Mouse (Mus musculus): ENCODE results near the gene Wdr72. TPM values are rescaled to one million over a fixed set of nuclear protein-coding genes. Genes with fewer than 3 reads are reported as not detected.

Gene Wdr72
- polyA plus RNA-seq, 1 experiment = not detected

DNA sequence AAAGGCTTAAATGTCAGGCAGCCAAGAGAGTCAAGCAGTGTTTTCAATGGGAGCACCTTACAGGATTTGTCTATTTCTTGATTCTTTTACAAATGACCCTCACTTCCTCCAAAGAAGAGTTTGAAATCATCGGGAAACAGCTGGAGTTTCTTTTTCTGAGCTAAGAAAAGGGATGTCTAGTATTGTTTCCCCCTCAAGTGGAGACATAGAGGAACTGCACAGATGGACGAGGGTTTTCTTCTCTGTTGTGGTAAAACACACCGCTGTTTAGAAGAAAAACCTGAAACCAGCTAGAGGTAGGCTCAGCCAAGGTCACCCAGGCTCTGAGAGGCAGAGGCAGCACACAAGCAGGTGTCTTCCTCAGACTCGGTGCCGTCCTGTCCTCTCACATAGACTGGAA, 29.9 kb upstream of the Wdr72 start:
- H3ac ChIP-seq (ENCODE audit: control insufficient read depth, insufficient read length, low read depth) = no peak overlapping the region
- H3K79me3 ChIP-seq (ENCODE audit: low read depth) = no peaks in the 10 kb centered on the region
- no peaks in the 10 kb centered on the region for H3K36me3 ChIP-seq (ENCODE audit: control insufficient read depth, insufficient read depth)
- H3K27me3 ChIP-seq (ENCODE audit: control insufficient read depth, insufficient read depth, insufficient read length) = no peaks in the 10 kb centered on the region
- no peak overlapping the region for H3K4me3 ChIP-seq (ENCODE audit: insufficient read depth, poor library complexity, severe bottlenecking)
- no peaks in the 10 kb centered on the region for H3K79me2 ChIP-seq (ENCODE audit: control insufficient read depth, insufficient read depth)
- TF ChIP-seq FOSL1 (IDR thresholded peaks at IDR 0.05; ENCODE audit: insufficient read depth, low read length, poor library complexity, severe bottlenecking) = no peak
- no peak for TF ChIP-seq MYOD1 (IDR thresholded peaks at IDR 0.05; ENCODE audit: control insufficient read depth, insufficient read length, low read depth)

DNA sequence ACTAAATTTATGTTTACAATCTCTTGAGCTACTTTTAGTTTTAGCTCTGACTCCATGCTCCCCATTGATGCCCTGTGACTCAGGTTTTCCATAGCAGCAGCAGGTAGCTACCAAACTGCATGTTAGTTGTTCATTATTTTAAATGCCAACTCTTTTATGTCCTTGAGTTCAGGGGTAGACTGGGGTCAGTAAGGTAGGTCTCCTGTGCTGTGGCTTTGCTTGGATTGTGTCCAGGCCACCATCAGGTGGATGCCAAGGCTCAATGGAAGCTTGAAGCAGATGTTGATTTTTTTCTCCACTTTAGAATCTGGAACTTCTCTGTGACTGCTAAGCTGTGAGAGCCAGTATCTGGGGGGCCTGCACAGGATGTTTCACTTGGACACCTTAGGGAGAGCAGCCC, 8.6 kb upstream of the Wdr72 start:
- no peaks in the 10 kb centered on the region for H3K79me2 ChIP-seq (ENCODE audit: control insufficient read depth, insufficient read depth)
- no peak overlapping the region for H3K4me3 ChIP-seq (ENCODE audit: insufficient read depth, poor library complexity, severe bottlenecking)
- H3K79me3 ChIP-seq (ENCODE audit: low read depth) = no peaks in the 10 kb centered on the region
- no peak for TF ChIP-seq MYOG (IDR thresholded peaks at IDR 0.05; ENCODE audit: control insufficient read depth, extremely low read depth, insufficient read length)
- TF ChIP-seq CTCF (IDR thresholded peaks at IDR 0.05; ENCODE audit: control insufficient read depth, insufficient read depth, insufficient read length) = no peak
- no peak for TF ChIP-seq MYOD1 (IDR thresholded peaks at IDR 0.05; ENCODE audit: control insufficient read depth, insufficient read length, low read depth)
- TF ChIP-seq USF1 (IDR thresholded peaks at IDR 0.05; ENCODE audit: low read depth) = no peak
- TF ChIP-seq FOSL1 (IDR thresholded peaks at IDR 0.05; ENCODE audit: insufficient read depth, low read length, poor library complexity, severe bottlenecking) = no peak
- no peak for TF ChIP-seq MAX (IDR thresholded peaks at IDR 0.05)
- no peak for TF ChIP-seq CEBPB (IDR thresholded peaks at IDR 0.05; ENCODE audit: low read depth)
- H3K27me3 ChIP-seq (ENCODE audit: control insufficient read depth, insufficient read depth, insufficient read length) = no peaks in the 10 kb centered on the region
- H3ac ChIP-seq (ENCODE audit: control insufficient read depth, insufficient read length, low read depth) = no peak overlapping the region
- H3K36me3 ChIP-seq (ENCODE audit: control insufficient read depth, insufficient read depth) = no peaks in the 10 kb centered on the region

DNA sequence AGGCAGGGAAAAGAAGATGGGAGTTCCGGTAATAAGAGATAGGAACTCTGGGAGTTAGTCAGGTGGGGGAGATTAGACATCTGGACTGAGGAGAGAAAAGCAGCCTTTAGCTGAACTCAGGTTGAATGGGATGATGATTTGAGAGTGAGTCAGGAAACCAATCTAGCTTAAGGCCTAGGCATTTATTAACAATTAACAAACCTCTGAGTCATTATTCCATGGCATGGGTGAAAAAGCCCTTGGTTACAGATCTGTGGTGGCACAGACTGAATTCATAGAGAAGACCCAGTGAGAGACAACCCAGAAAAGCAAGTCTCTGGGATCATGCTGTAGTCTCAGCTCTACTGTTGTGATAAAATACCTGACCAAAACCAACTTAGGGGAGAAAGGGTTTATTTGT, 7.5 kb upstream of the Wdr72 start:
- no peaks in the 10 kb centered on the region for H3K27me3 ChIP-seq (ENCODE audit: control insufficient read depth, insufficient read depth, insufficient read length)
- H3ac ChIP-seq (ENCODE audit: control insufficient read depth, insufficient read length, low read depth) = no peak overlapping the region
- no peaks in the 10 kb centered on the region for H3K79me2 ChIP-seq (ENCODE audit: control insufficient read depth, insufficient read depth)
- TF ChIP-seq MYOD1 (IDR thresholded peaks at IDR 0.05; ENCODE audit: control insufficient read depth, insufficient read length, low read depth) = no peak
- no peak for TF ChIP-seq MAX (IDR thresholded peaks at IDR 0.05)
- TF ChIP-seq FOSL1 (IDR thresholded peaks at IDR 0.05; ENCODE audit: insufficient read depth, low read length, poor library complexity, severe bottlenecking) = no peak
- TF ChIP-seq CTCF (IDR thresholded peaks at IDR 0.05; ENCODE audit: control insufficient read depth, insufficient read depth, insufficient read length) = no peak
- TF ChIP-seq USF1 (IDR thresholded peaks at IDR 0.05; ENCODE audit: low read depth) = no peak
- no peak for TF ChIP-seq MYOG (IDR thresholded peaks at IDR 0.05; ENCODE audit: control insufficient read depth, extremely low read depth, insufficient read length)
- H3K36me3 ChIP-seq (ENCODE audit: control insufficient read depth, insufficient read depth) = no peaks in the 10 kb centered on the region
- no peaks in the 10 kb centered on the region for H3K79me3 ChIP-seq (ENCODE audit: low read depth)
- no peak overlapping the region for H3K4me3 ChIP-seq (ENCODE audit: insufficient read depth, poor library complexity, severe bottlenecking)

DNA sequence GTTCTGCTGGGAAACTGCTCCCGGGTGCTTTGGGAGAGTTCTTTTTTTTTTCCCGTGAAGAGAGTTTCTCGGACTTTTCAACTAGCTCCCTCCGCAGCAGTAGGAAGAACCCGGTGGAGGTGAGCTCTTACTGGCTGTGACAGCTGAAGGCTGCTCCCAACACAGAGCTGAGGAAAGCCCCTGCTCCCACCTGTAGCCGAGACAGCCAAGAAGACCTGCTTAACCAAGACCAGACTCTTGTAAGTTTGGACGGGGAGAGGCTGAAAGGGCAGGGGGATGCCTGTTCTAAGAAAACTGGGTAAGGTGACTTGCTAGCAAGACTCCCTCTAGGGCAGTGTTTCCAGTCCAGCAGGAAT, 283 bp downstream of the Wdr72 start:
- no peaks in the 10 kb centered on the region for H3K79me2 ChIP-seq (ENCODE audit: control insufficient read depth, insufficient read depth)
- no peak for TF ChIP-seq MYOG (IDR thresholded peaks at IDR 0.05; ENCODE audit: control insufficient read depth, extremely low read depth, insufficient read length)
- TF ChIP-seq CEBPB (IDR thresholded peaks at IDR 0.05; ENCODE audit: low read depth) = no peak
- TF ChIP-seq MAX (IDR thresholded peaks at IDR 0.05) = no peak
- TF ChIP-seq CTCF (IDR thresholded peaks at IDR 0.05; ENCODE audit: control insufficient read depth, insufficient read depth, insufficient read length) = no peak
- TF ChIP-seq USF1 (IDR thresholded peaks at IDR 0.05; ENCODE audit: low read depth) = no peak
- no peak for TF ChIP-seq MYOD1 (IDR thresholded peaks at IDR 0.05; ENCODE audit: control insufficient read depth, insufficient read length, low read depth)
- TF ChIP-seq FOSL1 (IDR thresholded peaks at IDR 0.05; ENCODE audit: insufficient read depth, low read length, poor library complexity, severe bottlenecking) = no peak
- H3K36me3 ChIP-seq (ENCODE audit: control insufficient read depth, insufficient read depth) = no peaks in the 10 kb centered on the region
- no peaks in the 10 kb centered on the region for H3K79me3 ChIP-seq (ENCODE audit: low read depth)
- no peak overlapping the region for H3ac ChIP-seq (ENCODE audit: control insufficient read depth, insufficient read length, low read depth)
- H3K27me3 ChIP-seq (ENCODE audit: control insufficient read depth, insufficient read depth, insufficient read length) = no peaks in the 10 kb centered on the region
- no peak overlapping the region for H3K4me3 ChIP-seq (ENCODE audit: insufficient read depth, poor library complexity, severe bottlenecking)

DNA sequence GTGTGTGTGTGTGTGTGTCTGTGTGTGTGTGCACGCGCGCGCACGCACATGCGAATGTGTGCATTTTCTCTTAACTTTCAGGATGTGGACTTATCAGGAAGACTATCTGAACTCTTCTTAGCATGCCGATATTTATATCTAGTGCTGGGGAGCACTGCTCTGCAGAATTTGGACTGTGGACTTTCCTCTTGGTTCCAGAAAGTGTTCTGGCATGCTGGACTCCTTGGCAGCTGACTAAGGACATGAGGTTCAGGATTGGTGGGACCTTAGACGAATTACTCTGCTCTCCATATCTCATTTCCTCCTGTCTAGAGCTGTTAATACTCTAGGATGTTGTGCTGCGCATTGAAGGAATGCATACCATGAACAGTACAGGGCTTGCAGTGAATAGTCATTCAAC, 2.4 kb downstream of the Wdr72 start:
- TF ChIP-seq MAX (IDR thresholded peaks at IDR 0.05) (no peak), MYOD1 (IDR thresholded peaks at IDR 0.05; ENCODE audit: control insufficient read depth, insufficient read length, low read depth) (no peak), USF1 (IDR thresholded peaks at IDR 0.05; ENCODE audit: low read depth) (no peak), CTCF (IDR thresholded peaks at IDR 0.05; ENCODE audit: control insufficient read depth, insufficient read depth, insufficient read length) (no peak), MYOG (IDR thresholded peaks at IDR 0.05; ENCODE audit: control insufficient read depth, extremely low read depth, insufficient read length) (no peak), FOSL1 (IDR thresholded peaks at IDR 0.05; ENCODE audit: insufficient read depth, low read length, poor library complexity, severe bottlenecking) (no peak), CEBPB (IDR thresholded peaks at IDR 0.05; ENCODE audit: low read depth) (no peak)
- no peak overlapping the region for H3K4me3 ChIP-seq (ENCODE audit: insufficient read depth, poor library complexity, severe bottlenecking)
- H3K27me3 ChIP-seq (ENCODE audit: control insufficient read depth, insufficient read depth, insufficient read length) = no peaks in the 10 kb centered on the region
- no peaks in the 10 kb centered on the region for H3K79me3 ChIP-seq (ENCODE audit: low read depth)
- no peak overlapping the region for H3ac ChIP-seq (ENCODE audit: control insufficient read depth, insufficient read length, low read depth)
- H3K79me2 ChIP-seq (ENCODE audit: control insufficient read depth, insufficient read depth) = no peaks in the 10 kb centered on the region
- H3K36me3 ChIP-seq (ENCODE audit: control insufficient read depth, insufficient read depth) = no peaks in the 10 kb centered on the region

DNA sequence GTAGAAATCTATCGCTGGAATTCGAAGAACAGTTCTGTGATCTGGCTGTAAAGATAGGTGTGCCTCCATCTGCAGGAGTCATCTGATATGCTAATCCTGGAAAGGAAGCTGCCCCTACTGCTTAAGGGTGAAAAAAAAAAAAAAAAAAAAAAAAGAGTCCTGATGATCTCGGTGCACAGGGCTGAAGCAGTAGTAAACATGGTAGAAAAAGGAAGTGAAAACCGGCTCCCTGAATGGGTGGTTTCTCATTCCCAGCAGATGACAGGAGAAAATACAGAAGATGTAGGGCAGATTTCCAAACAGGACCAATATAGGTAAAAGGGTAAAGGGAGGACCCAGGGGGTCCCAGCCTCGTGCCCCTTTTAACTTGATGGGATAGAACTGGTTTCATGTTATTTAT, 16.1 kb downstream of the Wdr72 start:
- H3K79me2 ChIP-seq (ENCODE audit: control insufficient read depth, insufficient read depth) = no peaks in the 10 kb centered on the region
- H3K79me3 ChIP-seq (ENCODE audit: low read depth) = no peaks in the 10 kb centered on the region
- H3K27me3 ChIP-seq (ENCODE audit: control insufficient read depth, insufficient read depth, insufficient read length) = no peaks in the 10 kb centered on the region
- no peak for TF ChIP-seq USF1 (IDR thresholded peaks at IDR 0.05; ENCODE audit: low read depth)
- no peak for TF ChIP-seq CEBPB (IDR thresholded peaks at IDR 0.05; ENCODE audit: low read depth)
- TF ChIP-seq MAX (IDR thresholded peaks at IDR 0.05) = no peak
- no peak overlapping the region for H3K4me3 ChIP-seq (ENCODE audit: insufficient read depth, poor library complexity, severe bottlenecking)
- no peak overlapping the region for H3ac ChIP-seq (ENCODE audit: control insufficient read depth, insufficient read length, low read depth)
- H3K36me3 ChIP-seq (ENCODE audit: control insufficient read depth, insufficient read depth) = no peaks in the 10 kb centered on the region

Data from C2C12 (cell line).